Mouse (Mus musculus): Measurements from ENCODE around the gene Tenm2. TPM values are rescaled to one million over a fixed set of nuclear protein-coding genes. Genes with fewer than 3 reads are reported as not detected.
A peak's percentile ranks its signal among the peaks of the same experiment; 100 is the strongest.

The Tenm2 gene
- total and polyA plus RNA-seq, 3 experiments = not detected

- Histone ChIP-seq H3K4me3 (ENCODE audit: control insufficient read depth in 1 of 2, insufficient read depth in 1 of 2, low read depth in 2 of 2, low read length in 2 of 2) (no peak overlapping the region), H3K36me3 (ENCODE audit: control insufficient read depth in 1 of 2, insufficient read depth in 2 of 2, low read length in 2 of 2) (peaks cover 0 to 8% of the 10 kb centered on the region in 2 experiments; a peak in 2 of 4 replicates), H3K79me2 (ENCODE audit: control insufficient read depth, insufficient read depth, low read length, poor library complexity) (no peaks in the 10 kb centered on the region), H3K27me3 (ENCODE audit: control insufficient read depth in 1 of 2, insufficient read depth in 2 of 2, low read length in 2 of 2) (no peaks in the 10 kb centered on the region), H3K4me1 (ENCODE audit: control insufficient read depth in 1 of 2, insufficient read depth in 2 of 2, low read length in 2 of 2) (peaks cover 5 to 18% of the 10 kb centered on the region in 2 experiments; a peak in 3 of 4 replicates), H3K9ac (ENCODE audit: control insufficient read depth, low read depth, low read length, poor library complexity, severe bottlenecking) (no peak overlapping the region), H3K27ac (ENCODE audit: control insufficient read depth, low read depth, low read length) (no peak overlapping the region), H3K9me3 (replicated peaks; ENCODE audit: insufficient read depth, low read length) (no peaks in the 10 kb centered on the region)
- TF ChIP-seq CTCF (IDR thresholded peaks at IDR 0.05 in 2 of 3, conservative IDR thresholded peaks at IDR 0.05 in 1 of 3; ENCODE audit: control insufficient read depth in 1 of 3, insufficient read depth in 1 of 3, low read depth in 2 of 3, low read length in 3 of 3, poor library complexity in 1 of 3, severe bottlenecking in 1 of 3) (no peak), USF2 (IDR thresholded peaks at IDR 0.05; ENCODE audit: borderline replicate concordance in 1 of 2, insufficient read depth in 1 of 2, low read depth in 1 of 2, low read length in 2 of 2) (no peak), MXI1 (IDR thresholded peaks at IDR 0.05; ENCODE audit: low read depth, low read length) (peak; percentile 62; the same call in 1 of the 2 replicates), HCFC1 (IDR thresholded peaks at IDR 0.05; ENCODE audit: low read depth, low read length) (no peak), UBTF (IDR thresholded peaks at IDR 0.05; ENCODE audit: borderline replicate concordance, insufficient read depth, low read depth, low read length) (no peak), ELF1 (IDR thresholded peaks at IDR 0.05; ENCODE audit: low read depth, low read length) (no peak), TAL1 (IDR thresholded peaks at IDR 0.05; ENCODE audit: low read length) (no peak), MAFK (IDR thresholded peaks at IDR 0.05; ENCODE audit: borderline replicate concordance, low read depth, low read length) (no peak), POLR2AphosphoS5 (IDR thresholded peaks at IDR 0.05; ENCODE audit: borderline replicate concordance, low read depth, low read length) (no peak), CHD2 (IDR thresholded peaks at IDR 0.05; ENCODE audit: low read length) (no peak), NELFE (IDR thresholded peaks at IDR 0.05; ENCODE audit: low read depth, low read length) (no peak), ETS1 (IDR thresholded peaks at IDR 0.05; ENCODE audit: low read depth, low read length) (peak; percentile 87), MYC (IDR thresholded peaks at IDR 0.05; ENCODE audit: low read depth, low read length) (0 out of 2 replicates have a peak, but pooled peaks have one; percentile 27), BHLHE40 (IDR thresholded peaks at IDR 0.05; ENCODE audit: borderline replicate concordance, low read depth, low read length) (peak; percentile 88), POLR2AphosphoS2 (IDR thresholded peaks at IDR 0.05; ENCODE audit: low read length) (no peak), NRF1 (IDR thresholded peaks at IDR 0.05; ENCODE audit: insufficient read depth, low read depth, low read length, poor library complexity, severe bottlenecking) (no peak), RCOR1 (IDR thresholded peaks at IDR 0.05; ENCODE audit: low read depth, low read length) (peak; percentile 16; the same call in 1 of the 2 replicates), MAX (IDR thresholded peaks at IDR 0.05; ENCODE audit: low read length) (peak; percentile 64), TBP (IDR thresholded peaks at IDR 0.05; ENCODE audit: low read depth, low read length) (no peak), EP300 (IDR thresholded peaks at IDR 0.05; ENCODE audit: low read depth in 1 of 2, low read length in 2 of 2) (peak; percentile 42 to 75; a peak in 3 of 4 replicates), USF1 (IDR thresholded peaks at IDR 0.05; ENCODE audit: low read depth, low read length) (peak; percentile 59; the same call in 1 of the 2 replicates), SIN3A (IDR thresholded peaks at IDR 0.05; ENCODE audit: low read length) (peak; percentile 62; the same call in 1 of the 2 replicates), TCF12 (IDR thresholded peaks at IDR 0.05; ENCODE audit: low read depth, low read length) (peak; percentile 86), JUND (IDR thresholded peaks at IDR 0.05; ENCODE audit: low read depth, low read length) (no peak), ZNF384 (IDR thresholded peaks at IDR 0.05; ENCODE audit: low read depth, low read length) (peak; percentile 88), MAZ (IDR thresholded peaks at IDR 0.05; ENCODE audit: low read depth, low read length) (no peak)
- DNase-seq (ENCODE audit: low read depth, low spot score) = peak; percentile 65
These were observed 930.3 kb downstream of the Tenm2 start for GRCm38 (mm10) chr11:36305348-36305950.

Measured in MEL (cell line).